ENCODE assay signal across 24 mouse cellular contexts in the genomic region with DNA sequence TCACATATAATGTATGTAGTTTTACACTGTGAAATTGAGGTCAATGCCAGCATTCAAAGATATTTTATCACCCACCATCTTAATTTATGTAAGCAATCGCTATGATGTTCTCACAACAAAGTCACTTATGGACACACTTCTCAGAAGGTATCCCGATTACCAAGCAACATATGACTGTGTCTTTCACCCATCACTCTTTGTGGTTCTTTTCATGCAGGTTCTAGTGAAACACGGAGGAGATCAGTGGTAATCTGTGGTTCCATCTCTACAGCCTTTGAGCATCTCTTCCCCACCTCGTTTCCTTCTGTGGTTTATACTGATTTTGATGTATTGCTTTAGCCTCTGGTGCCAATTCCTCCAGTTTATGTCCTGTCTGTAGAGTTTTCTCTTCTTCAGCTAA. TPM values are rescaled to one million over a fixed set of nuclear protein-coding genes. Genes with fewer than 3 reads are reported as not detected.
DNase-seq lines count a peak whose midpoint lies in the region; ATAC-seq lines count a peak whose summit lies in the region.
"Had no signal": no experiment of that assay in that cellular context is flagged by ENCODE, and none has a peak within 500 bp of the region (broad histone marks: within the 10 kb centered on the region; RNA-seq: fewer than 3 reads in every experiment).

No protein-coding gene starts in this region.

- peak; percentile 84 for DNase-seq in CD4-positive helper T cell, adult 2 months (ENCODE audit: low read depth, low spot score)
- DNase-seq in induced T-regulatory cell, adult 2 months (ENCODE audit: low read depth): peak; percentile 57
- peak; percentile 59 for DNase-seq in naive thymus-derived CD4-positive, alpha-beta T cell, adult 2 months (ENCODE audit: low read depth)
- DNase-seq in adrenal gland, postnatal 36 days: no peak
- no peak for DNase-seq in cerebellum, adult 8-10 months
- DNase-seq in left cerebral cortex, adult 8-10 months (ENCODE audit: low spot score in 2 of 2): no peak
- DNase-seq: adrenal gland, adult 8-10 months; adrenal gland, postnatal 25 days; B cell, adult 2 months; cerebellum, adult 11 months; cerebellum, adult 2 months; cerebellum, postnatal 10 days; cerebellum, postnatal 36 days; embryo, embryonic 11 days; gastrocnemius, postnatal 25 days; heart, adult 18-20 months; heart, postnatal 10 days; heart, postnatal 36 days had no signal

- peak; percentile 23 for ATAC-seq in CD4-positive, CD25-positive, alpha-beta regulatory T cell, adult 4 months
- ATAC-seq: forebrain, embryonic 15.5 days; intestine, embryonic 16.5 days; Patski had no signal

RNA-seq across cellular contexts. Expression of gene Sgip1, which starts 29.4 kb away (rescaled TPM):
- 1 to 10 TPM; 1.7 to 2.8 TPM for polyA plus RNA-seq in CD4-positive, CD25-positive, alpha-beta regulatory T cell, adult 4 months (2017; shearing (Covaris generic))
- total RNA-seq in adrenal gland, postnatal 36 days (2021): 1 to 10 TPM; 4.9 to 8.5 TPM
- 100 to 1,000 TPM; 275 to 316 (median 294) TPM for total RNA-seq in left cerebral cortex, adult 8-10 months (2022)
- polyA plus RNA-seq: erythroblast, embryonic 14.5 days; G1E had no signal

Comparison
In these comparisons a context has a peak if more than half of its experiments do, and no peak if none do; other contexts are left out.
1. DNase-seq: peak in CD4-positive helper T cell, adult 2 months (single experiment), induced T-regulatory cell, adult 2 months (single experiment) and naive thymus-derived CD4-positive, alpha-beta T cell, adult 2 months (single experiment); none in adrenal gland, postnatal 36 days (0 of 2), cerebellum, adult 8-10 months (single experiment) and left cerebral cortex, adult 8-10 months (0 of 2).
2. RNA of gene Sgip1, which starts 29.4 kb away (total RNA-seq): 275 to 316 TPM in left cerebral cortex, adult 8-10 months; 4.9 to 8.5 TPM in adrenal gland, postnatal 36 days; every median in the first group is over 10 times any median in the second.